In the genomic region with DNA sequence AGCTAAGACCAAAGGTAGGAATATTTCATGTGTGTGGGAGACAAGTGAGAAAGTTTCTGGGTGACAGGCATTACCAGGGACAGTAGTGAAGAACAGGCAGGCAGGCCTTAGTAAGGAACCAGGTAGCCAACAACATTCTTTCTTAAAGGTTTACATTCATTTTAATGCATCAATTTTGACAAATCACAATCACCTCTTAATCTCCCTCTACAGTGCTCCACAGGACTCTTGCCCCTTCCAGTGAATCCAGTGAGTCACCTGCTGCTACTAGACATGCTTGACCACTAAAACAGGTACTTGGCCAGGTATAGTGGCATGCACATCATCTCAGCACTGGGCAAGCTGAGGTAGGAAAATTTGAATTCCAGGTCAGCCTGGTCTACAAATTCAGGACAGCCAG, we compare ENCODE assay signal across 34 mouse cellular contexts. TPM values are rescaled to one million over a fixed set of nuclear protein-coding genes. Genes with fewer than 3 reads are reported as not detected.
"Had no signal": no experiment of that assay in that cellular context is flagged by ENCODE, and none has a peak within 500 bp of the region (broad histone marks: within the 10 kb centered on the region; RNA-seq: fewer than 3 reads in every experiment).

No protein-coding gene starts in this region.

- H3K4me3 ChIP-seq: heart, adult 2 months; heart, embryonic 13.5 days; heart, embryonic 15.5 days; hindbrain, embryonic 10.5 days; hindbrain, embryonic 12.5 days; hindbrain, embryonic 15.5 days; layer of hippocampus, adult 2 months; left cerebral cortex, adult 2 months; limb, embryonic 12.5 days; liver, embryonic 13.5 days; liver, embryonic 15.5 days had no signal

- ATAC-seq: hindbrain, postnatal 0 days; intestine, embryonic 16.5 days had no signal

- H3K9me3 ChIP-seq: heart, embryonic 13.5 days; heart, embryonic 15.5 days; hindbrain, embryonic 10.5 days; hindbrain, embryonic 12.5 days; hindbrain, embryonic 15.5 days; limb, embryonic 12.5 days; liver, embryonic 13.5 days; liver, embryonic 15.5 days had no signal

- H3K9ac ChIP-seq: heart, embryonic 13.5 days; heart, embryonic 15.5 days; hindbrain, embryonic 12.5 days; hindbrain, embryonic 15.5 days; limb, embryonic 12.5 days; liver, embryonic 13.5 days; liver, embryonic 15.5 days had no signal

- H3K27ac ChIP-seq: heart, adult 2 months; heart, embryonic 13.5 days; heart, embryonic 15.5 days; hindbrain, embryonic 10.5 days; hindbrain, embryonic 12.5 days; hindbrain, embryonic 15.5 days; hindbrain, postnatal 0 days; layer of hippocampus, adult 2 months; left cerebral cortex, adult 2 months; limb, embryonic 12.5 days; liver, embryonic 13.5 days; liver, embryonic 15.5 days had no signal

- H3K27me3 ChIP-seq: hindbrain, embryonic 15.5 days had no signal

- DNase-seq: gastrocnemius, postnatal 10 days; gastrocnemius, postnatal 25 days; heart, adult 2 months; heart, postnatal 4 days; kidney, adult 11 months; kidney, adult 2 months; kidney, adult 9 months; kidney, postnatal 10 days; kidney, postnatal 25 days; kidney, postnatal 4 days; left cerebral cortex, postnatal 4 days; liver; liver, embryonic 13.5 days had no signal

- H3K4me2 ChIP-seq: heart, embryonic 11.5 days; heart, embryonic 13.5 days; heart, embryonic 15.5 days; hindbrain, embryonic 12.5 days; hindbrain, embryonic 15.5 days; limb, embryonic 12.5 days; liver, embryonic 11.5 days; liver, embryonic 13.5 days; liver, embryonic 15.5 days had no signal

RNA-seq across cellular contexts. Expression of gene Fgf18, which starts 3.2 kb away (rescaled TPM):
- total RNA-seq: granulocyte monocyte progenitor cell, adult 5-6 weeks had no signal

RNA-seq across cellular contexts. Expression of gene Tlx3, which starts 53.0 kb away (rescaled TPM):
- total RNA-seq: gastrocnemius, postnatal 10 days; gastrocnemius, postnatal 25 days; gastrocnemius, postnatal 4 days; granulocyte monocyte progenitor cell, adult 5-6 weeks; heart, adult 2 months; heart, postnatal 25 days; heart, postnatal 4 days; layer of hippocampus, adult 2 months; layer of hippocampus, postnatal 10 days; layer of hippocampus, postnatal 25 days; left cerebral cortex, adult 2 months; left cerebral cortex, postnatal 14 days; left cerebral cortex, postnatal 4 days had no signal
- polyA plus RNA-seq: frontal cortex, adult 2 months; heart, adult 2 months; heart, embryonic 11.5 days; heart, embryonic 13.5 days; heart, postnatal 0 days; intestine, embryonic 16.5 days; kidney, adult 2 months; liver, embryonic 11.5 days; liver, embryonic 13.5 days; liver, embryonic 15.5 days had no signal
